Mouse (Mus musculus): ENCODE data around the gene Lamtor4. TPM values are rescaled to one million over a fixed set of nuclear protein-coding genes. Genes with fewer than 3 reads are reported as not detected.

Gene Lamtor4
- total RNA-seq, 2 experiments from 2014 or later, result 5.4 to 26.4 TPM

DNA sequence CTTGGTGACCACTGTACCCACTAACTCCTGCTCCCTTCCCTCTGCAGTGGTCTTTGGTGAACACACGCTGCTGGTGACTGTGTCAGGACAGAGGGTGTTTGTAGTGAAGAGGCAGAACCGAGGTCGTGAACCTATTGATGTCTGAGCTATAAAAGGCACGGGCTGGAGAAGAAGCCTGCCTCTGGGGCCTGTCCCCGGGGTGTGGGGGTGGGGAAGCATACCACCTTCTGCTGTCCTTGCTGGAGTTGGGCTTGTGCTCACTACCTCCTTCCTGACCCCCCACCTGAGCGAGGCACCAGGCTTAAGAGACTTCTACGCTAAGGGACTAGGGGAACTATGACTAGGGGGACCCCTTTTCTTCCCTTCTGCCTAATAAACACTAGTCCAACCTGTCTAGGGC is 3.7 kb downstream of the Lamtor4 start:
- no peak for ATAC-seq (replicated peaks; ENCODE audit: low FRiP score, poor library complexity, severe bottlenecking)

DNA sequence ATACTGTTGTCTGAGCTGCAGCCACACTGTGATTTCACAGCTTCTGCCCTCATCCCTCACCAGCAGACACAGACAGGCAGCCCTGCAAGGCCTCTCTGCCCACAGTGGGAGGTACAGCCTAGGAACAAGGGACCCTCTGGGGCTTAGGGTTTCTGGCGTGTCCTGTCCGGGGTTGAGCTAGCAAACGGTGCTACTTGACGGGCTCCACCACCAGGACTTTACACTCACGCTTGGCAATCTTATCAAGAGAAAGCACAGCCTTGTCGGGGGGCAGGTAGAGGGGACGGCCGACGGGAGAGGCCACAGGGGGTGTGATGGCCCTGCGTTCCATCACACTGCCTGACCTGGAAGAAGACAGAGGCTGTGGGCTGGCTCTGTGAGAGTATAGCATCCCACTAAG is 4.8 kb downstream of the Lamtor4 start:
- no peak for ATAC-seq (replicated peaks; ENCODE audit: low FRiP score, poor library complexity, severe bottlenecking)

DNA sequence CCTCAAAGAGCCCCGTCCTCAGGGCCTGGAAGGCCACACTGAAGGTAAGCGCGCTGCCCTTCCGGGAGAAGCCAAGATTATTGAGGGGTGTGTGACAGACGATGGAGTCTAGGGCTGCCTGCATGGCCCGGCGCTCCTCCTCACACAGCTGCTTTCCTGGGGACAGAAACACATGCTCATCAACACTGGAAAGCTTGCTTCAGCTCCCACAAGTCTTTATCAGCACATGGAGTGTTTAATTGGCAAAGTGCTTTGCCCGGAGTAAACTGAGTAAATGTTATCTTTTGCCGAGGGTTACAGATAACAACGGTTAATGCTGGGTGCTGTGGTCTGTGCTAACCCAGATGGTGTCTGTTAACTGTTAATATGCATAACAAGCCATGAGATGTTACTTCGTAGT is 5.6 kb downstream of the Lamtor4 start:
- ATAC-seq (replicated peaks; ENCODE audit: low FRiP score, poor library complexity, severe bottlenecking), result no peak

DNA sequence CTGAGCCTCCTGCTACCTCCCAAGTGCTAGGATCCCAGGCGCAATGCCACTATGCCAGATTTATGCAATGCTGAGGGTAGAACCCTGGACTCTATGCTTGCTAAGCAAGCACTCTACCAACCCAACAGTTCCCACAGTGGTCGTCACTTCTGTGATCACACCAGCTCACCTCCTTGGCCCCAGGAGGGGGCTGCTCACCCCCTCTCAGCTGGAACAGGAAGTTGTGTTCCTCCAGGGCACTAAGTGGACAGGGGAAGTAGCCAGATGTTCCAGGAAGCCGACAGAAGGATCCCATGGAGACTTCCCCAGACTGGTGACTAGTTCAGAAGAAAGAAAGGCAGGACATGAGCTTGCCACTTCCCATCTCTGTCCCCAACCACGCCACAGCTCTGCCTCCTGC is 6.7 kb downstream of the Lamtor4 start:
- no peak for ATAC-seq (replicated peaks; ENCODE audit: low FRiP score, poor library complexity, severe bottlenecking)

DNA sequence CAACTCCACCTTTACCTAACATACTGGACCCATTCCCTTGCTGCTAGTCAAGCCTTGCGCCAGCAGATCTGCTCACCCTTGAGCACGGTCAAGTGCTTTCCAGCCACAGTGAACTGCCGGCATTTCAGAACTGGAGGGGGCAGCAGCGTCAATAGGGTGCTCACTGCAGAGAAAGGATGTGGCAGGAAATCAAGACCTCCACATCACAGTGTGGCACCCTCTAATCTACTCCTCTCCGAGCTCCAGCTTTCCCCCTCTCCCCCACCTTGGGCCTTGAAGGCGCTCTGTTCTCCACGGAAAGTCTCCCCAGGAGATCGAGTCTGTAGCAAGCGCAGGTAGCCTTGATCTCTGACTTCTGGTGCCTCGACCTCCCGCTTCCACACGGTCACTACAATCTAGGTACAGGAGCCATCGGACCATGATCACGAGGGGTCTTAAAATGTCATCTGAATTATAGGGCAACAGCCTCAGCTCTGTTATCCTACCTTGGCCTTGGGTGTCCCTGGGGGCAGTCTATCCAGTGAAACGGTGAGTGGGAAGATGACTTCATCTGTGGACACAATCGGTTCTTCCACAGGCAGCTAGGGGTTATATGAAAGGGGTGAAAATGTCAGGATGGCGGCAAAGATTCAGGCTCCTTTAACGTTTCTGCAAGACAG is 7.4 kb downstream of the Lamtor4 start:
- ATAC-seq (replicated peaks; ENCODE audit: low FRiP score, poor library complexity, severe bottlenecking), result no peak

DNA sequence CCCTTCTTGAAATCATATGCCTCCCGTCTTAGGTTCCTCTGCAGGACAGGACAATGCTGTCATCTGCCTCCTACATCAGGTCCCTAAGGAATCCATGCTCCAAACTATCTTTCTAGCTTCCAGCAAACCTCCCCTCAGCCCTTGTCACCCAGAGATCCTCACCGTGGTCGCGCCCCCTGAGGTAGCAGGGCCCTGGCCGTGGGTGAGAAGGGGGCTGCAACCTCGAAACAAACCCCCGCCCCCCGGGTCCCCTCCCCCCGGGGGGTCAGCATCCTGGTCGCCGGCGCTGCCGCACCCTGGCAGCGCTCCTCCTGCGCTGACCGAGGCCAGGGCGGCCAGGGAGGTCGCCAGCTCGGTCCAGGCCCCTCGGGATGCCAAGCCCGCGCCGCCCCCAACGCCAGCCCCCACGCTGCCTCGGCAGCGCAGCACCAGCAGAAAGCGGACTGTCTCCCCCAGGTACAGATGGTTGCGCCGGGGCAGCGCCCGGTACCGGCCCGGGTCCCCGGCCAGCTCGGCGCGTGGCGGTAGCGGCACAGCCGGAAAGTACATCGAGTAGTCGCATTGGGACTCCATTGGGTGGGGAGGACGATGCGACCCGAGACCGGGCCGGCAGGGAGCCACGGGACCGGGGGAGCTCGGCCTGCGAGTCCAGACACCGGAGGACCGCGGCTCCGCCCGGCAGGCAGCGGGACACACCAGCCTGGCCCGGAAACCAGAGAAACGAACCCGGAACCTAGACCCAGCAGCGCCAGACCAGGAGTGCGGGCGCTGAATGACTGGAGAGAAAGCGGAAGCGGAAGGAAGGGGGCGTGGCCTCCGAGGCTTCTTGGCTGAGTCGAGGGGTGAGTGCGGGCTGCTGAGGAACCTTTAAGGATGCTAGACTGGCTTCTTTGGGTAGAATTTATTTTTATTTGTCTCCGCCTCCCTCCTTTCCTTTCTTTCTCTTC is 8.3 kb downstream of the Lamtor4 start, which contains the start of gene BC037034:
Gene BC037034, minus strand, starts transcription at position 774 of the 947 bp plus-strand sequence.
- ATAC-seq (replicated peaks; ENCODE audit: low FRiP score, poor library complexity, severe bottlenecking), result peak; percentile 91

DNA sequence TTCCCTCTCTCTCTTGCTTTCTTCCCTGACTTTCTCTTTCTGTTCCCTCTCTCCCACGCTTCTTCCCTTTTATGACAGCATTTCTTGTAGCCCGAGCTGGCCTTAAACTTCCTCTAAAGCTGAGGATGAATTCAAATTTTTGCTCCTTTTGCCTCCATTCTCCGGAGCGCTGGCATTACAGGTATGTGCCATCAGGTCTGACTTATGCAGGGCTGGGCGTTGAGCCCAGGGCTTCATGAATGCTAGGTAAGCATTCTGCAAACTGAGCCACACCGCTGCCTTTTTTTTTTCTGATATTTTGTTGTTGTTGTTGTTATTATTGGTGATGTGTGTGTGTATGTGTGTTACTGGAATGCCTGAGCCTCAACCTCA is 8.9 kb downstream of the Lamtor4 start:
- 0 out of 2 replicates have a peak, but pooled peaks have one; percentile 9 for ATAC-seq (replicated peaks; ENCODE audit: low FRiP score, poor library complexity, severe bottlenecking)

DNA sequence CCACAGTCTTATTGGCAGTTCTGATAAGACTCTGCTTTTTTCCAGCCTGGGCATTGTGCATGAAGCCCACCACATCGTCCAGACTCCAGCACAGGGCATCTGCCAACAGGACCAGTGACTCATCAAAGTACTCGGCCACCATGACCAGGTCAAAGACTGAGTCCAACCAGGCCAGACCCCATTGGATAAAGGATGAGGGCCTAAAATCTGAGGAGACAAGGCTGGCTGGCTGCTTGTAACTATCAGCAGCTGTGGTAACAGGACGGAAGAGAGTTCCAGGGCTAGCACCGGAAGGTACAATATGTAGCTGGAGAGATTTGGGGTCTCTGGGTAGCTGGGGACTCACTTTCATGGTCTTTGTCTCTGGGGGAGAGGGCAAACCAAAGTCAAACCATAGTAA is 10.4 kb downstream of the Lamtor4 start:
- ATAC-seq (replicated peaks; ENCODE audit: low FRiP score, poor library complexity, severe bottlenecking), result no peak

DNA sequence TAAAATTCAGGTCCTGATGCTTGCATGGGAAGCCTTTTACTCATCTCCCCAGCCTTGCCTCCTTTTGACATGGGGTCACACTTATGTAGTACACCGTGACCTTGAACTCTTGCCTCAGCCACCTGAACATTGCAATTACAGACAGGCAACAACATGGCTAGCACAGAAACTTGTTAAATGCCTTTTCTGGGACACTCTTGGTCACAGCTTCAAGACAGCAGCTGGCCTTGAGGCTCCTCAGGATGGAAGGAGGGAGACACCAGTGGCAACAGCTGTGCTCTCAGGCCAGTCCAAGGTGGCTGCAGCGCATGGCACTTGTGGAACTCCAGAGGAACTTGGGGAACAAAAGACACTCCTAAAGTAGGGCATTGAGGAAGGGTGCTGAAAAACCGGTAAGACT is 11.8 kb downstream of the Lamtor4 start:
- no peak for ATAC-seq (replicated peaks; ENCODE audit: low FRiP score, poor library complexity, severe bottlenecking)

DNA sequence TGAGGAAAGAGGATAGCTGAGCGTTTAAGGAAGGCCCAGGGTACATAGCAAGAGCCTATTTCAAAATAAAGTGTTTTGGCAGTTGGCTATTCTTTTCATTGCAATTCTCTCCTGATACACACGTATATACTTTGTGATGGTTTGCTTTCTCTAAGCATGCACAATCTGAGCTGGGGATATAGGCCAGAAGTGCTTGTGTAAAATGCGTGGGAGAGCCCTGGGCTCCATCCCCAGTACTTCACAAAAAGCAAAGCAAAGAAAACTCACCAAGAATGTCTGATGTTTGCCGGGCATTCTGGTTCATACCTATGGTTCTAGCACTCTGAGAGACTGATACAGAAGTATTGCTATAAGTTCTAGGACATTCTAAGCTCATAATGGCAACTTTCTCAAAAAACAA is 13.7 kb downstream of the Lamtor4 start:
- ATAC-seq (replicated peaks; ENCODE audit: low FRiP score, poor library complexity, severe bottlenecking), result no peak

DNA sequence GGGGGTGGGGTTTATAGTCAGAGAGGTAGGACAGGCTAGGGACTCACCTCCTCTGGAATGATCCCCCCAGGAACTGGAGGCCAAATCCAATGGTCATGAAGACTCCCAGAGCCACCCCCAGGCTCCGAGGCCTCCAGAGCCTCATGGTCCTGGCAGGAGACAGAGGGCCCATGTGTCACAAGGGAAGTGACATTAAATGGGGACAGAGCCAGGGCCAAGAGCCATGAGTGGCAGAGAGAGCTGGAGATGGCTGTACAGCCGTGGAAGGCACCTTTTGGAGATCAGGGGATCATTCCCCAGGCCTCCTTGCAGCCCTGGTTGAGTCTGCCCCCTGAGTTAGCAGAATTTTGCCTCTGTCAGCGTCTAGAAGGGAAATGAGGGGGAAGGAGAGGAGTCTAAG is 15.9 kb downstream of the Lamtor4 start:
- ATAC-seq (replicated peaks; ENCODE audit: low FRiP score, poor library complexity, severe bottlenecking), result no peak

DNA sequence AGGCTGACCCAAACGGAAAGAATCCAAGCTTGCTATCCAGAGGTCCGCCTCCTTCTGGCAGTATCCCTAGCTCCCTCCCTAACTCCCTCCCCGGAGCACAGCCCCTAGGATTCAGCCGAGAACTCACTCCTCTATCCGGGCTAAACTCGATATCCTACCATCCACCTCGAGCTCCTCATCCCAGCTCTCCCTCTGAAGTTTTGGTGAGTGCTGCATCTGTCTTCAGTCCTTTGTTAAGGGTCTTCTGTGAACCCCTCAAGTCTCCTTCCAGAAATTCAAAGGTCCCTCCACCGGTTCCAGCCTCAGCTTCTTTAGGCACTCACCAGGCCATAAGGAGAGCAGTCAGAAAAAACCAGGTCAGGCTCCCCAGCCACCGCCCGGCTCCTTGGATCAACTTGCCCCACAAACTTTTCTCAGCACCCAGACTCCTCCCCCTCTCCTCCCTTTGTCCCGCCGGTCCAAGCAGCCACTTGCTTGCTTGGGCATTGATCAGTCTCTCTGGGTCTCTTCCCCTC is 17.2 kb downstream of the Lamtor4 start, which contains the start of gene Gal3st4:
Gene Gal3st4, minus strand, starts transcription at position 432 of the 515 bp plus-strand sequence.
- ATAC-seq (replicated peaks; ENCODE audit: low FRiP score, poor library complexity, severe bottlenecking), result no peak

DNA sequence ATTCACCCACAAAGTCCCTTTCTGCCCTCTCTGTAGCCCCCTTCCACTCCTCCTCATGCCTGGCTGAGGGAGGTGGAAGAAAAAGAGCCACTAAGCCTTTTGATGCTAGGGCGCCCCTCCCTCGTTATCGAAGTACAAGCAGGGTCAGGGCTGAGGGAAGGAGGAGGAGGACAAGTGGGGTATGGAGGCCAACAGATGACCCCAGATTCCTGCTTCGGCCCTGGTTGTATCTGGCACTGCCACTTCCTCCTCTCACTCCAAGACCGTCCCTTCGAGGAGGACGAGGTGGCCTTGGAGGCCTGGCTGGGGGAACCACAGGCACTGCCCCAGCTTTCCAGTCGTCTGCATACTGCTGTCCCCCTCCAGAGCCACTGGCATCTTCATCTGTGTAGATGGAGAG is 18.9 kb downstream of the Lamtor4 start:
- ATAC-seq (replicated peaks; ENCODE audit: low FRiP score, poor library complexity, severe bottlenecking), result no peak

DNA sequence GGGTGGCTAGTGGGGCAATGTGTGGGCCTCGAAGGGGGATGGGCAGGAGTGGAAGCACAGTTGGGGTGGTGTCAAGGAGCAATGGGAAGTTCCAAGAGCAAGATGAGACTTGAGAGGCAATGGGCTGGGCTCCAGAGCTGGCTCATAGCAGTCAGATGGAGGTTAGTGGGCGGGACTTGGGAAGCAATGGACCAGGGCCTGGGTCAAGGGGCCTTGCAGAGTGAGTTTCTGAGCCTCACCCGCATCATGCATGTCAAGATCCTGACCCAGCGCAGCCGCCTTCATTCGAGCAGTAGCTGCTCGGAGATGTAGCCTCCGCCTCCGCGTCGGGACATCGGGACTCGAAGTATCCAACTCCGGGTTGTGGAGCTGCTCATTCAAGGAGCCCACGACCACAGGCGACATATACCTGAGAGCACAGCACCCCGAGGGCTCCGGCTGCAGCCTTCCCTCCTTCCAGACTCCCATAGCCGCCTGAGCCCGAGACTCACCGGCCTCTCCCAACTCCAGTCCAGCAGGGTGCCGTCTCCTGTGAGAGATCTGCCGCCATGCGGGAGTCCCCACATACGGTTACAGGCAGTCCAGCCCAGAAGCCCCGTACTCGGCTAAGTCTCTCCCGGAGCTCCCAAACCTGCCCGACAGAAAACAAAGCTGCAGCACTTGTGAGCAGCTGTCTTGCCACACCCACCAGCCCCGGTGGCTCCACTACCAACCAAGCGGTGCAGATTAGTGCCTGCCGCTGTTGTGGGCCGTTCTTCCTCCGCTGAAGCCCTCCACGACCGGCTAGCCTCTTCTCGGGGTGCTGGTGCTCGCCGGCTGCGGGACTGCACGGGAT is 20.2 kb downstream of the Lamtor4 start:
- no peak for ATAC-seq (replicated peaks; ENCODE audit: low FRiP score, poor library complexity, severe bottlenecking)

DNA sequence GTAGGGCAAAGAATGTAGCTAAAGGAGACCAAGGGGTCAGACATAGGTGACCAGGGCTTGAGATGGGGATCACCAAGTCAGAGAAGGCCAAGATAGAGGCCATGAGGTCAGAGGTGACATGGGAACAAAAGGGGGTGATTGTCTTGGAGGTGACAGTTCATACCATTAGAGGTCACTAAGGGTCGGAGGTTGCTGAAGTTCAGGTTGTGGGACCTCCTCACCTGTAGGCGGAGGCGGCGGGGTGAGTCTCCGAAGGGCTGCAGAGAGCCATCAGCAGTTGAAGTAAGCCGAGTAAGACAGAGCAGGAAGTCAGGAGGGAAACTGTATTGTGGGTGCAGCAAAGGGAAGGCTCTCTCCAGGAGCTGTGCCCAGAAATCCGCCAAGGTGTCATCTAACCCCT is 22.7 kb downstream of the Lamtor4 start:
- no peak for ATAC-seq (replicated peaks; ENCODE audit: low FRiP score, poor library complexity, severe bottlenecking)

DNA sequence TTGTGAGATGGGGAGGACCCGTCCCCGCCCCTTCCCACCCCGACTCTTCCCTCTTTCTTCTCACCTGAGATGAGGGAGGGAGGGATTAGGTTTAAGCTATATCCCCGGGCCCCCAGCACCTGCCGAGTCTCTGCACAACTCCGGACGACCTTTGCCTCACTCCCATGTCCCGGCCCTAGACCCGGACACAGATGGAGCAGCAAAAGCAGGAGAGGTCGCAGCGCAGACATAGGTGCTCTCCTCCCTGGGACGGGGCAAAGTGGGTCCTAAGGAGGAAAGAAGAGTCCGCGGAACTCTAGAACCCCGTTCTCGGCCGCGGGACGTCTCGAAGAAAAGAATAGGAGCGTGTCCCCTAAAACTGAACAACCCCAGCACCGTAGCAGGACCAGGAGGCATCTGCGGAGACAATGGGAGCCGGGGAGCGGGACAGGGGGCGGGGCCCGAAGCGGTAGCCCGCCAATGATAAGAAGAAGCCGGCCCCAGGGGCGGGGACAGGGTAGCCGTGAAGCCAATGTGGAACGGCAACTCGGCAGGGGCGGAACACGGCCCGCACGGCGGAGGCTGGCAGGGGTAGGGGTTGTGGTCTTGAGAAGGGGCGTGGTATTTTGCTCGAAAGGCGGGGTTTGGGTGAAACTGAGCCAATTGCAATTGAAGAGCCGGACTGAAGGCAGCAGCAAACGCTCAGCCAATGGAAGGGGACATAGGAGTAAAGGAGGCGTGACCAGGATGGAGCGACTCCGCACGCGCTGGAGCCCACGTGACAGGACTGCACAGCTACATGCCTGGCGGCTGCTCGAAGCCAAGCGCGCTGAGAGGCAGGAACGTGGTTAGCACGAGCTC is 24.5 kb downstream of the Lamtor4 start, which contains the start of the genes Gm43720, Gpc2 and Stag3:
Gene Gm43720, minus strand, starts transcription at position 374 of the 840 bp plus-strand sequence.
Gene Gpc2, minus strand, starts transcription at position 421 of the 840 bp plus-strand sequence.
Gene Stag3, plus strand, starts transcription at position 656 of the 840 bp plus-strand sequence.
- peak; percentile 97 for ATAC-seq (replicated peaks; ENCODE audit: low FRiP score, poor library complexity, severe bottlenecking)

DNA sequence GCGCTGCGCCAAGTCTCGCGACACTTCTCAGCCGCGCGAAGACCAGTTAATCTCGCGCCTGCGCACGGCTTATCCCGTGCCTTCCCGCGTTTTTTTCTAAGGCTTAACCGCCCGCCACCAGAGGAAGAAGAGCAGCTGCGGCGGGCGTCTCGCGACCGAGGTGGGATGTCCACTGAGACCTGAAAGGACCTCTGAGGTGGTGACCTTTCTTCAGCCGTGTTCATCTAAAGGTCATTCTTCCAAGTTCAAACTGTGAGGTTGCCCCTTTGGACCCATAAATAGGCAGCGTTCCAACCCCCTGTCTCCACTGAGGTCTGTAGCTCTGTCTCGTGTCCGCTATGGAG is 25.1 kb downstream of the Lamtor4 start:
- ATAC-seq (replicated peaks; ENCODE audit: low FRiP score, poor library complexity, severe bottlenecking), result no peak

DNA sequence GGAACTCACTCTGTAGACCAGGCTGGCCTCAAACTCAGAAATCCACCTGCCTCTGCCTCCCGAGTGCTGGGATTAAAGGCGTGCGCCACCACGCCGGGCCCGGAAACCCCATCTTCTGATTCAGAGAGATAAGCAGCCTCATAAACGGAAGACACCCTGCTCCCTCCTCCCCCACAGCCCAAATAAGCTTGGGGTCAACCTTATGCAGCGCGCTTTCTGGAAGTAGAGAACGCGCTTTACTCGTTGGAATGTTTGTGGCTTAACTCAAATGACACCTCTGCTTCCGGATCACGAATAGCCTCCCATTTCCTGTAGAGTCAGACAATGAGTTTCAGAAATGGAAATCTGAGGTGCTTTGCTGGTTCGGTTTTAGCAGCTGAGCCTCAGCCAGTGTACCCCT is 25.5 kb downstream of the Lamtor4 start:
- ATAC-seq (replicated peaks; ENCODE audit: low FRiP score, poor library complexity, severe bottlenecking), result no peak

DNA sequence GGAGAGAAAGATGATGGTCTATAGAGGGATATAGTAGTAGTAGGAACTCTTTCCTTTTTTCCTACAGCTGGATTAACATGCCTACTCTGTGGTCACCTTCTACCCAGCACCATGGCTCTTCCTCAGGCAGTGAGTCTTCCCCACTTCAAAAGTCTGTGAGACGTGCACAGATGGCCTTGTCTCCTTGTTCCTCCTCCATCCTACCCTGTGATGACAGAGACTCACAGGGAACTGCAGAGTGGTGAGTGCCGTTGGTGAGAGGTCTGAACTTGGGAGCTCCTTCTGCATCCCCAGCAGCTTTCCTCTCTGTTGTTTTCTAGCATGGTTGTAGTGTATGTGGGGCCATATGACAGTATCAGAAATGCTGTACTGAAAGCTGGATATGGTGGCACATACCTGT is 26.5 kb downstream of the Lamtor4 start:
- no peak for ATAC-seq (replicated peaks; ENCODE audit: low FRiP score, poor library complexity, severe bottlenecking)
